Mouse (Mus musculus) intestine, embryonic 16.5 days (tissue): ENCODE data around the gene Ccnq. TPM values are rescaled to one million over a fixed set of nuclear protein-coding genes. Genes with fewer than 3 reads are reported as not detected.

Experiments used
- ATAC-seq: fragments of 200-750 bp; cut with Nextera tagmentation; 2 replicates; pipeline ENCODE4 v1.8.0; 2017; ENCODE audit warnings: moderate TSS enrichment, moderate library complexity
- H3K27ac ChIP-seq: fragments of 300-500 bp; sonication (generic); 2 replicates; pipeline ENCODE4 v1.5.1; 2014; ENCODE audit warnings: mild to moderate bottlenecking, low read length
- H3K27me3 ChIP-seq: fragments of 300-500 bp; sonication (generic); replicated peaks from 2 replicates; pipeline ENCODE4 v1.6.1; 2014; ENCODE audit warnings: low read length, control low read depth, mixed read lengths; ENCODE audit not compliant: control insufficient read depth, insufficient read depth
- H3K36me3 ChIP-seq: fragments of 300-500 bp; sonication (generic); 2 replicates; pipeline ENCODE4 v1.6.1; 2014; ENCODE audit warnings: low read length, control low read depth; ENCODE audit not compliant: control insufficient read depth, insufficient read depth
- H3K4me1 ChIP-seq: fragments of 300-500 bp; sonication (generic); 2 replicates; pipeline ENCODE4 v1.6.1; 2014; ENCODE audit warnings: low read length, control low read depth, mixed read lengths; ENCODE audit not compliant: control insufficient read depth, insufficient read depth
- H3K4me2 ChIP-seq: fragments of 300-500 bp; sonication (generic); 2 replicates; pipeline ENCODE4 v1.6.1; 2014; ENCODE audit warnings: low read depth, low read length, control low read depth
- H3K4me3 ChIP-seq: fragments of 300-500 bp; sonication (generic); 2 replicates; pipeline ENCODE4 v1.5.1; 2014; ENCODE audit warnings: mild to moderate bottlenecking, low read length
- H3K9ac ChIP-seq: fragments of 300-500 bp; sonication (generic); 2 replicates; pipeline ENCODE4 v1.6.1; 2014; ENCODE audit warnings: low read depth, low read length
- H3K9me3 ChIP-seq: fragments of 300-500 bp; sonication (generic); 2 replicates; pipeline ENCODE4 v1.6.1; 2016; ENCODE audit warnings: low read length, control low read depth; ENCODE audit not compliant: control insufficient read depth
- WGBS: fragments of 180-500 bp; shearing (Covaris S2); extraction: QIAGEN DNeasy Blood & Tissue Kit; methylation state at CpG from one replicate; pipeline ENCODE4 v1.1.7; 2014; 5-methylcytosine and 5-hydroxymethylcytosine counted together
- polyA plus RNA-seq: library from polyadenylated mRNA; unstranded; fragments of >200 nt; fragmentation: Nextera tagmentation; extraction: Ambion mirVana; gene quantifications from 2 replicates; pipeline ENCODE4 v1.2.1, GENCODE M21; 2015

The Ccnq gene
- polyA plus RNA-seq, 1 experiment from 2014 or later: 38.5 TPM

GRCm38 (mm10) chr11:78742461-78742860 lies 9.1 kb downstream of the Ccnq start:
- no peak overlapping the region for H3K4me2 ChIP-seq
- no peak overlapping the region for H3K4me3 ChIP-seq
- no peak for ATAC-seq
- H3K9ac ChIP-seq: no peak overlapping the region
- no peaks in the 10 kb centered on the region for H3K27me3 ChIP-seq
- no peaks in the 10 kb centered on the region for H3K36me3 ChIP-seq
- H3K4me1 ChIP-seq: no peaks in the 10 kb centered on the region
- H3K9me3 ChIP-seq: no peaks in the 10 kb centered on the region
- no peak overlapping the region for H3K27ac ChIP-seq
- 74% methylated on average over 3 of the region's 3 CpGs for whole genome bisulfite sequencing

- 69% methylated on average over 7 of the region's 7 CpGs for WGBS
- H3K4me3 ChIP-seq: no peak overlapping the region
Observed at GRCm38 (mm10) chr11:78741958-78742357, 9.6 kb downstream of the Ccnq start.

GRCm38 (mm10) chr11:78739361-78739760 lies 12.2 kb downstream of the Ccnq start:
- no peak overlapping the region for H3K4me2 ChIP-seq
- H3K27me3 ChIP-seq: no peaks in the 10 kb centered on the region
- ATAC-seq: no peak
- H3K4me3 ChIP-seq: no peak overlapping the region
- no peaks in the 10 kb centered on the region for H3K36me3 ChIP-seq
- H3K4me1 ChIP-seq: no peaks in the 10 kb centered on the region
- H3K27ac ChIP-seq: no peak overlapping the region
- no peaks in the 10 kb centered on the region for H3K9me3 ChIP-seq
- H3K9ac ChIP-seq: no peak overlapping the region

More at GRCm38 (mm10) chr11:78741958-78742357, 9.6 kb downstream of the Ccnq start:
- no peaks in the 10 kb centered on the region for H3K27me3 ChIP-seq
- no peaks in the 10 kb centered on the region for H3K9me3 ChIP-seq
- ATAC-seq: no peak
- H3K9ac ChIP-seq: no peak overlapping the region
- no peaks in the 10 kb centered on the region for H3K4me1 ChIP-seq
- no peak overlapping the region for H3K4me2 ChIP-seq
- no peaks in the 10 kb centered on the region for H3K36me3 ChIP-seq
- H3K27ac ChIP-seq: no peak overlapping the region

GRCm38 (mm10) chr11:78736877-78737408 lies 14.6 kb downstream of the Ccnq start:
- Histone ChIP-seq H3K4me2 (no peak overlapping the region), H3K4me3 (no peak overlapping the region), H3K9me3 (no peaks in the 10 kb centered on the region), H3K27ac (no peak overlapping the region), H3K36me3 (no peaks in the 10 kb centered on the region), H3K9ac (no peak overlapping the region), H3K4me1 (no peaks in the 10 kb centered on the region), H3K27me3 (no peaks in the 10 kb centered on the region)
- 72% methylated on average over 3 of the region's 3 CpGs for WGBS
- ATAC-seq: no peak

- 90% methylated on average over 1 of the region's 1 CpGs for whole genome bisulfite sequencing
- Histone ChIP-seq H3K27me3 (no peaks in the 10 kb centered on the region), H3K27ac (no peak overlapping the region), H3K9ac (no peak overlapping the region), H3K4me3 (no peak overlapping the region), H3K9me3 (no peaks in the 10 kb centered on the region), H3K36me3 (no peaks in the 10 kb centered on the region), H3K4me2 (no peak overlapping the region), H3K4me1 (no peaks in the 10 kb centered on the region)
- no peak for ATAC-seq
Observed at GRCm38 (mm10) chr11:78735168-78735567, 16.4 kb downstream of the Ccnq start.

GRCm38 (mm10) chr11:78732619-78733018 lies 18.9 kb downstream of the Ccnq start:
- H3K4me3 ChIP-seq: no peak overlapping the region
- no peaks in the 10 kb centered on the region for H3K36me3 ChIP-seq
- no peak overlapping the region for H3K9ac ChIP-seq
- no peak overlapping the region for H3K4me2 ChIP-seq
- ATAC-seq: no peak
- no peak overlapping the region for H3K27ac ChIP-seq
- H3K4me1 ChIP-seq: no peaks in the 10 kb centered on the region
- H3K27me3 ChIP-seq: no peaks in the 10 kb centered on the region
- WGBS: 76% methylated on average over 6 of the region's 6 CpGs
- H3K9me3 ChIP-seq: no peaks in the 10 kb centered on the region

- H3K9me3 ChIP-seq: no peaks in the 10 kb centered on the region
- H3K4me3 ChIP-seq: no peak overlapping the region
- H3K36me3 ChIP-seq: no peaks in the 10 kb centered on the region
- WGBS: 16% methylated on average over 2 of the region's 2 CpGs
- H3K27me3 ChIP-seq: no peaks in the 10 kb centered on the region
- ATAC-seq: no peak
- no peaks in the 10 kb centered on the region for H3K4me1 ChIP-seq
- no peak overlapping the region for H3K4me2 ChIP-seq
- no peak overlapping the region for H3K27ac ChIP-seq
- no peak overlapping the region for H3K9ac ChIP-seq
Observed at GRCm38 (mm10) chr11:78730902-78731301, 20.6 kb downstream of the Ccnq start.

GRCm38 (mm10) chr11:78728041-78728440 lies 23.5 kb downstream of the Ccnq start:
- Histone ChIP-seq H3K4me3 (no peak overlapping the region), H3K4me1 (no peaks in the 10 kb centered on the region), H3K9ac (no peak overlapping the region), H3K27me3 (no peaks in the 10 kb centered on the region), H3K4me2 (no peak overlapping the region), H3K27ac (no peak overlapping the region), H3K36me3 (no peaks in the 10 kb centered on the region), H3K9me3 (no peaks in the 10 kb centered on the region)
- WGBS: 63% methylated on average over 4 of the region's 4 CpGs
- ATAC-seq: no peak

GRCm38 (mm10) chr11:78726366-78726765 lies 25.2 kb downstream of the Ccnq start:
- Histone ChIP-seq H3K4me1 (no peaks in the 10 kb centered on the region), H3K36me3 (no peaks in the 10 kb centered on the region), H3K9ac (no peak overlapping the region), H3K4me3 (no peak overlapping the region), H3K27ac (no peak overlapping the region), H3K9me3 (no peaks in the 10 kb centered on the region), H3K4me2 (no peak overlapping the region), H3K27me3 (no peaks in the 10 kb centered on the region)
- WGBS: 76% methylated on average over 3 of the region's 3 CpGs
- no peak for ATAC-seq

GRCm38 (mm10) chr11:78724792-78725191 lies 26.7 kb downstream of the Ccnq start:
- H3K9ac ChIP-seq: no peak overlapping the region
- no peak overlapping the region for H3K4me3 ChIP-seq
- ATAC-seq: no peak
- no peaks in the 10 kb centered on the region for H3K27me3 ChIP-seq
- no peak overlapping the region for H3K4me2 ChIP-seq
- WGBS: 44% methylated on average over 1 of the region's 1 CpGs
- no peaks in the 10 kb centered on the region for H3K9me3 ChIP-seq
- no peaks in the 10 kb centered on the region for H3K4me1 ChIP-seq
- no peak overlapping the region for H3K27ac ChIP-seq
- H3K36me3 ChIP-seq: no peaks in the 10 kb centered on the region
